Mouse (Mus musculus) hindbrain, embryonic 14.5 days (tissue): ENCODE measurements around the gene Kcnh6. TPM values are rescaled to one million over a fixed set of nuclear protein-coding genes. Genes with fewer than 3 reads are reported as not detected.
"Not testable (repeated sequence)": the region's sequence is repeated elsewhere in the genome, so short reads cannot be mapped to it uniquely, and the experiment has no call there.

Experiments
- ATAC-seq: fragments of 200-750 bp; cut with Nextera tagmentation; 2 replicates; pipeline ENCODE4 v1.8.0; 2017; ENCODE audit warnings: moderate number of reproducible peaks, mild to moderate bottlenecking, moderate TSS enrichment, moderate library complexity; ENCODE audit not compliant: low FRiP score
- DNase-seq: peaks from one replicate; pipeline ENCODE4 v3.0.0-alpha.2; 2015; ENCODE audit warnings: low spot score
- H3K27ac ChIP-seq: fragments of 300-500 bp; sonication (generic); 2 replicates; pipeline ENCODE4 v1.5.1; 2014; ENCODE audit warnings: mild to moderate bottlenecking, moderate library complexity
- H3K27me3 ChIP-seq: fragments of 300-500 bp; sonication (generic); 2 replicates; pipeline ENCODE4 v1.6.1; 2014; ENCODE audit warnings: mild to moderate bottlenecking, low read length, mixed read lengths; ENCODE audit not compliant: control insufficient read depth, insufficient read depth
- H3K36me3 ChIP-seq: fragments of 300-500 bp; sonication (generic); replicated peaks from 2 replicates; pipeline ENCODE4 v1.6.1; 2014; ENCODE audit not compliant: control insufficient read depth, insufficient read depth
- H3K4me1 ChIP-seq: fragments of 300-500 bp; sonication (generic); replicated peaks from 2 replicates; pipeline ENCODE4 v1.6.1; 2014; ENCODE audit warnings: antibody characterized with exemption, low read length, mixed read lengths; ENCODE audit not compliant: control insufficient read depth, insufficient read depth
- H3K4me2 ChIP-seq: fragments of 300-500 bp; sonication (generic); replicated peaks from 2 replicates; pipeline ENCODE4 v1.6.1; 2014; ENCODE audit warnings: mild to moderate bottlenecking, moderate library complexity
- H3K4me3 ChIP-seq: fragments of 300-500 bp; sonication (generic); replicated peaks from 2 replicates; pipeline ENCODE4 v1.5.1; 2014; ENCODE audit warnings: mild to moderate bottlenecking, low read length
- H3K9ac ChIP-seq: fragments of 300-500 bp; sonication (generic); 2 replicates; pipeline ENCODE4 v1.6.1; 2014
- H3K9me3 ChIP-seq: fragments of 300-500 bp; sonication (generic); 2 replicates; pipeline ENCODE4 v1.6.1; 2016; ENCODE audit warnings: low read length; ENCODE audit not compliant: control insufficient read depth
- WGBS: fragments of 180-500 bp; shearing (Covaris S2); extraction: QIAGEN DNeasy Blood & Tissue Kit; methylation state at CpG from one replicate; pipeline ENCODE4 v1.1.7; 2014; 5-methylcytosine and 5-hydroxymethylcytosine counted together
- polyA plus RNA-seq: library from polyadenylated mRNA; unstranded; fragments of >200 nt; fragmentation: Nextera tagmentation; extraction: Ambion mirVana; gene quantifications from 2 replicates; pipeline ENCODE4 v1.2.1, GENCODE M21; 2014

Kcnh6 gene
- polyA plus RNA-seq, 1 experiment from 2014 or later: 2.3 TPM

DNA sequence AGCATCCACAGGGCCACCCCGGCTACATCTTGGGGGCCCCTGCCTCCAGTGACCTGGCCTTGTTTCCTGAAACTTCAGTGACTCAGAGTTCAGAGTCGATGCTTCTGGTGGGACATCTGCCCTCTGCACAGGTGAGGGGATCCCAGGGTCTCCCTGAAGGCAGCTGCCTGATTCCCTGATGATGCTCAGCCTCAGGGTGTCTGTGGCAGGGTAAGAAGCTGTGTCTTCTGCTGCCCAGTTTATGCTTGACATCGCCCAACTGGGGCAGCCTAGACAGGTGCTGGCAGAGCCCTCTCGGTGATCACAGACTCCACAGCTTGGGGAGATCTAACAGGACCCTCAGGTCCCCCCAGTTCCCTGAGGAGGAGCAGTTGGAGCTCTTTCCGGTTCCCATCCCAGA, 19.7 kb downstream of the Kcnh6 start:
- Histone ChIP-seq H3K36me3 (no peaks in the 10 kb centered on the region), H3K4me3 (no peak overlapping the region), H3K9ac (no peak overlapping the region), H3K4me2 (no peak overlapping the region), H3K27ac (no peak overlapping the region), H3K9me3 (no peaks in the 10 kb centered on the region), H3K4me1 (no peaks in the 10 kb centered on the region), H3K27me3 (no peaks in the 10 kb centered on the region)
- ATAC-seq (no peak), DNase-seq (no peak)
- 89% methylated on average over 5 of the region's 5 CpGs for WGBS

DNA sequence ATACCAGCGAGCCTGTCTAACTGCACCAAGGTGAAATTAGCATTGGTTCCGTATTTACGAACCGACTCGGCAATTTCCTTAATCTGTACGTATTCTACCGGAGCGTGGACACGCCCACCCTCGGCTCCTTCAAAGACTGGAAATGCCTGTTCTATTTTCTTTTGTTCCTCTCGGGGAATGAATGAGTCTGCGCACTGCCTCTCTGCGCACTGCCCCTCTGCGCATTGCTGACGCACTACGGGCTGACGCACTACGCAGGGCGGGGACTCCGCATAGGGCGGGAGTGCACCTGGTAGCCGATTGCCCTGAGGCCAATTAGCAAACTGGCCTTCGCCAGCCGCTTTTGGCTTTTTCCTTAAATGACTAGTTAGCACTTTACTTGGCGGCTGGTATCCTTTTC, 24.1 kb downstream of the Kcnh6 start:
- Histone ChIP-seq H3K27ac (peak overlapping the region; percentile 76), H3K9ac (peak overlapping the region; percentile 29; the same call in 1 of the 2 replicates), H3K4me2 (peak overlapping the region; percentile 16; the same call in 1 of the 2 replicates), H3K4me3 (peak overlapping the region; percentile 25)
- H3K9me3 ChIP-seq, H3K36me3 ChIP-seq, DNase-seq, H3K27me3 ChIP-seq, ATAC-seq, H3K4me1 ChIP-seq: not testable (repeated sequence)
- WGBS: 35% methylated on average over 2 of the region's 25 CpGs

DNA sequence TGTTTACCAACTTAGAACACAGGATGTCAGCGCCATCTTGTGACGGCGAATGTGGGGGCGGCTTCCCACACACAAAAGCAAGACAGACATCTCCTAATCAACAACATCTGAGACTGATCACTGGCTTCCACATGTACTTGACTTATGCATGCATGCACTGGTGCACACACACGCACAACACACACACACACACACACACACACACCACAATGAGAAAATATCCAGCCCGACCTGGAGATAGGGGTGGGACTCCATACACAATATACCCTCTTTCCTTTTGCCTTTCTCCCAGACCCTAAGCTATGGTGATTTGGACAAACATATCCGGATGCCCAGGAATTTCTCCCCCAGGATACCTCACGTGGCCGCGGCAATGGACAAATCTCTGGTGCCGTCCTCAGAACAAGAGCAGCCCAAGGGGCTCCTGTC, 25.6 kb downstream of the Kcnh6 start:
- peak overlapping the region; percentile 78 for H3K27ac ChIP-seq
- H3K9me3 ChIP-seq: no peaks in the 10 kb centered on the region
- no peaks in the 10 kb centered on the region for H3K27me3 ChIP-seq
- DNase-seq: peak; percentile 36
- peak overlapping the region; percentile 57 for H3K9ac ChIP-seq
- ATAC-seq: no peak
- no peak overlapping the region for H3K4me3 ChIP-seq
- no peaks in the 10 kb centered on the region for H3K36me3 ChIP-seq
- H3K4me2 ChIP-seq: peak overlapping the region; percentile 44
- H3K4me1 ChIP-seq: peaks cover 15% of the 10 kb centered on the region
- 42% methylated on average over 11 of the region's 11 CpGs for WGBS

DNA sequence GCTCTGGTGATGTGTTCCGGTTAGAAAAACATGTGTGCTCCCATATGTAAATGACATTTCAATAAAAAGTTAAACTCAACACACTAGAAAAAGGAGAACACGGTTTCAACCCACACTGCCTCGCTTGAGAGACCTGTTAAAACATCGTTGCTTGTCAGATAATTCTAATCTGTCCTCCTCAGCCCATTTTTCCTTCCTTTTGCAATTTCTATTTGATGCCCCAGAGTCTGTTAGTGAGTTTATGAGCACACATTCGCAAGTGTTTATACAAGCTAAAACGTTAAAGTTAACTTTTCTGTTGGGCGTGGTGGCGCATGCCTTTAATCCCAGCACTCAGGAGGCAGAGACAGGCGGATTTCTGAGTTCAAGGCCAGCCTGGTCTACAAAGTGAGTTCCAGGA, 27.1 kb downstream of the Kcnh6 start:
- no peak overlapping the region for H3K9ac ChIP-seq
- H3K9me3 ChIP-seq: no peaks in the 10 kb centered on the region
- no peak overlapping the region for H3K27ac ChIP-seq
- DNase-seq (no peak), ATAC-seq (no peak)
- no peaks in the 10 kb centered on the region for H3K36me3 ChIP-seq
- no peak overlapping the region for H3K4me3 ChIP-seq
- 92% methylated on average over 9 of the region's 9 CpGs for WGBS
- H3K27me3 ChIP-seq: no peaks in the 10 kb centered on the region
- H3K4me1 ChIP-seq: peaks cover 22% of the 10 kb centered on the region
- H3K4me2 ChIP-seq: no peak overlapping the region

DNA sequence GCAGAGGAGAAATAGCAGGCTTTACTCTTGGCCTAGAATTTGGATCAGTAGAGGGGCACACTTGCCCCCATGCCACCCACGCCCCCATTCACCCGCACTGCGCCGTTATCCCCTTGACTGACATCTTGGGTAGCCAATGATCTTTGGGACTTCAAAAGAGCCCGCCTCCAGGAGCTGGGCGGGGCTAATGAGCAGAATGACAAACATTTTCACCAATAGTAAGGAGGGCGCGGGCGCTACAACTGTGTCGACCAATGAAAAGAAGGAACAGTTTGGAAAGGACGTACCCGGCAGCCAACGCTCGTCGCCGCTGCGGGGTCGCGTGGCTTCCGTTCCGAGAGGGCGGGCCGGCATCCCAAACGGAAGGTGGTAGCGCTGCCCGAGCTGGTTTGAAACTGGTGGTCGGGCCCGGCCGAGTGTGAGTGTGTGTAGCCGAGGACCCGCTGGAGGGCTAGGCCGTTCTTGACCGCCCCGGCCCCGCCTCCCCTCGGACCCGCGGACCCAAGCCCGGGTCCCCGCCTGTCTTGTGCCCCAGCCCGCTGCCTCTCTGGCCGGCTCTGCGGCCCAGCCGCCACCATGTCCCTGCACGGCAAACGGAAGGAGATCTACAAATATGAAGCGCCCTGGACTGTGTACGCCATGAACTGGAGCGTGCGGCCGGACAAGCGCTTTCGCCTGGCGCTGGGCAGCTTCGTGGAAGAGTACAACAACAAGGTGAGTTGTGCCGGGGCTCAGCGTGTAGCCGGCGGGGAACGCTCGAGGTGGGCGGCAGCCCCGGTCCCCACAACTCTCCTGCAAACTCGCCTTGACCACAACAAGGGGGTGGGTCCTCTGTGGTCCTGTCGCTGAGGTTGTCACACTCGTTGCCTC, 28.9 kb downstream of the Kcnh6 start, which contains the start of gene Dcaf7:
Gene Dcaf7 (plus strand): TSS at position 325 of the 870 bp plus-strand sequence.
- Histone ChIP-seq H3K27me3 (no peaks in the 10 kb centered on the region), H3K4me3 (peak within 1 kb of the TSS; percentile 78), H3K4me2 (peak within 1 kb of the TSS; percentile 73), H3K9me3 (no peaks in the 10 kb centered on the region), H3K4me1 (peaks cover 22% of the 10 kb centered on the region), H3K9ac (peak within 1 kb of the TSS; percentile 93), H3K36me3 (no peaks in the 10 kb centered on the region), H3K27ac (peak within 1 kb of the TSS; percentile 94)
- ATAC-seq (peak; percentile 98), DNase-seq (peak; percentile 100)
- under 1% methylated on average over 60 of the region's 66 CpGs for WGBS

DNA sequence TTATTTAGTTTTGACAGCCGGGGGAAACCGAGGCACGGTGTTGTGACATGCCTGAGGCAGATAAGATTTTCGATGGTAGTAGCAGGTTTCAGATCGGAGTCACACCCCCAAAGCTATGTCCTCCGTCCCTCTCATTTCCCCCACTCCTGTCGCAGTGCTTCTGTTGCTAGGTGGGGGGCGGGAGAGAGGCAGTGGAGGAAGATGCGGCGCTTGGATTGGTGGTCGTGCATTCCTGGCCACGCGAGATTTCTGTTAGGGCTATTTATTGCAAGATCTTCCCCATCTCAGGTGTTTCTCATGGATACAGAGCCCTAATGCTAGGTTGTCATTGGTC, 29.5 kb downstream of the Kcnh6 start:
- no peaks in the 10 kb centered on the region for H3K36me3 ChIP-seq
- peak; percentile 71 for DNase-seq
- H3K9ac ChIP-seq: peak overlapping the region; percentile 93
- H3K4me2 ChIP-seq: peak overlapping the region; percentile 73
- H3K4me1 ChIP-seq: peaks cover 22% of the 10 kb centered on the region
- no peaks in the 10 kb centered on the region for H3K27me3 ChIP-seq
- H3K9me3 ChIP-seq: no peaks in the 10 kb centered on the region
- H3K27ac ChIP-seq: peak overlapping the region; percentile 94
- ATAC-seq: peak; percentile 53
- WGBS: under 1% methylated on average over 13 of the region's 13 CpGs
- H3K4me3 ChIP-seq: peak overlapping the region; percentile 78

DNA sequence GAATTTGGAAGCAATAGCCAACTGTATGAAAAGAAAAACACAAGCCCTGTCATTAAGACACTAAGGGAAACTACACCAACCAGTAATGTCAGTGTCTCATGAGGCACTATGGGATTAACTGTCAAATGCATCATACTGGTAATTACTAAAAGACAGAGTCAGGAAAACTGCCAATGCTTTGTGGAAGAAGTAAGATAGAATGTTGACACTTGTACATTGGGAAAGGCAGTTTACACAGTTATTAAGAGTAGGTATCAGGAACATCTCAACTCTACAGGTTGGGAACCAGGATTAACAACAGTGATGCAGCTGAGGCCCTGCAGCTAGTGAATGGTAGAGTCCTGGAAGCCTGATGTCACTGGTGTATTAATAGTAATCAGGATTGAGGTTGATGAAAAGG, 36.4 kb downstream of the Kcnh6 start:
- Histone ChIP-seq H3K36me3 (peaks cover 30% of the 10 kb centered on the region), H3K4me1 (no peaks in the 10 kb centered on the region; the same call in 1 of the 2 replicates), H3K4me3 (no peak overlapping the region), H3K27me3 (no peaks in the 10 kb centered on the region), H3K4me2 (no peak overlapping the region), H3K9me3 (no peaks in the 10 kb centered on the region), H3K27ac (no peak overlapping the region), H3K9ac (no peak overlapping the region)
- ATAC-seq (no peak), DNase-seq (no peak)

DNA sequence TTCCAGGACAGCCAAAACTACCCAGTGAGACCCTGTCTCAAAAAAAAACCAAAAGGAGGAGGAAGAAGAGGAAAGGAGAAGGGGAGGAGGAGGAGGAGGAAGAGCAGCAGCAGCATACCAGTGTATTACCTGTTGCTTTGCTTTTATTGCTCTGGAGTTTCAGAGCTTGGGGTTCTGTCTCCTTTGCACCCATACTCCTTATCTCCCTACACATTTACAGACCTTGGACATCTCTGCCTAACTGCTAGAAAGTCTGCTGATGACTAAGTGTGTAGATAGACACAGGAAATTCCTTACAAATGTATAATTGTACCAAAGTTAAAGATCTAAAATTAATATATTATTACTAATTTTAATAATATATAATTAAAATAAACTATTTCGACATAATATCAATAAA, 37.3 kb downstream of the Kcnh6 start:
- ATAC-seq: no peak
- Histone ChIP-seq H3K4me2 (no peak overlapping the region), H3K27me3 (no peaks in the 10 kb centered on the region), H3K9me3 (no peaks in the 10 kb centered on the region), H3K9ac (no peak overlapping the region), H3K4me3 (no peak overlapping the region), H3K27ac (no peak overlapping the region), H3K36me3 (peaks cover 39% of the 10 kb centered on the region), H3K4me1 (no peaks in the 10 kb centered on the region)
- DNase-seq: no peak
- 100% methylated on average over 1 of the region's 1 CpGs for whole genome bisulfite sequencing

DNA sequence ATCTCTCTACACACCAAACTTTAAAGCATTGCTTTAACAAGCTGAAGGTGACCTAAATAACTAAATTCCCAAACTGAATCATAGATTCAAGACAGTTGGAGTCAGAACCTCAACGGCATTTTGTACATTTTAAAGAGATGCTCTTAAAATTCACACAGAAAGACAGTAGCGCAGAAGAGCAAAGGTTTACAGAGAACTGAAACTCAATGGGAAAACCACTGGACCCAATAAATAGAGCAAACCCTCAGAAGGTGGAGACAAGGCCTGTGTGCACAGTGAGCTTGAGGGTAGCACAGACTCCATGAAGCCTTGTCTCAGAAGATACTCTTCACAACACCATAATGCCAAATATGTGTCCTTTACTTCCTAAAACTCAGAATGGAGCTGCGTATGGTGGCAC, 37.9 kb downstream of the Kcnh6 start:
- H3K9ac ChIP-seq: no peak overlapping the region
- no peak overlapping the region for H3K27ac ChIP-seq
- H3K4me1 ChIP-seq: no peaks in the 10 kb centered on the region
- peaks cover 44% of the 10 kb centered on the region for H3K36me3 ChIP-seq
- H3K27me3 ChIP-seq: no peaks in the 10 kb centered on the region
- DNase-seq (no peak), ATAC-seq (no peak)
- no peak overlapping the region for H3K4me3 ChIP-seq
- no peak overlapping the region for H3K4me2 ChIP-seq
- no peaks in the 10 kb centered on the region for H3K9me3 ChIP-seq
- WGBS: 98% methylated on average over 3 of the region's 3 CpGs
